Mouse (Mus musculus): ENCODE results near the gene Hoxa10.
A peak's percentile ranks its signal among the peaks of the same experiment; 100 is the strongest.

Hoxa10 gene

DNA sequence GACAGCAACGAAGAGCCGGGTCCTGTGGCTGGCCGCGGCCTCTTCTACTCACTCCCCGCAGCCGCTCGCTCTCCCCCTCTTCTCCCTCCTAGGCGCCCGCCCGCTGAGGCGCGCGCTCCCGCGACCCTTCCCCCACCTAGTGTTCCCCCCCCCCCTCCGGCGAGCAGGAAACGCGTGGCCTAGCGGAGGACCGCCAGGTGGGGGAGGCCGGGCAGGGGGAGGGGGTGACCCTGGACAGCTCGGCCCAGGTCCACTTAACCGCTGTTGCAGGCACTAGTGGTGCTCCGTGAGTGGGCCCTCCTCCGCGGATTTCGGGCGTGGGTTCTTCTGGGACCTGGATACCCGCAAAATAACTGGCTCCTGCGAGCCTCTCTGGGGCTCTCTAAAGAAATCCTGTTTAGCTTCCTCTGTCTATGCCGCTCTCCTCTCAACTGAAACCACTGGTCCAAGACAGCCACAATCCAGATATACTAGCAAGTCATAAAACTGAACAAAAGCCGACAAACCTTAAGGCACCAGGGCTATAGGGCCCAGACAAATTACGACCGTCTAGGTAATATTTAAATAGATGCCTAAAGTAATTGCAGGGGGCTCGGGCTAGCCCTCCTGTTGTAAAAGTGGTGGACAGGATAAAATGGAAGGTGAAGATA is 10.0 kb downstream of the Hoxa10 start, which contains the start of gene Hoxa9:
TSS of gene Hoxa9 (minus strand) at position 574 of the 650 bp plus-strand sequence.
- no peak for DNase-seq (ENCODE audit: low spot score in 2 of 2)

- DNase-seq (ENCODE audit: low spot score in 2 of 2) = no peak
These were observed 10.9 kb downstream of the Hoxa10 start for GRCm38 (mm10) chr6:52229558-52230416.

DNA sequence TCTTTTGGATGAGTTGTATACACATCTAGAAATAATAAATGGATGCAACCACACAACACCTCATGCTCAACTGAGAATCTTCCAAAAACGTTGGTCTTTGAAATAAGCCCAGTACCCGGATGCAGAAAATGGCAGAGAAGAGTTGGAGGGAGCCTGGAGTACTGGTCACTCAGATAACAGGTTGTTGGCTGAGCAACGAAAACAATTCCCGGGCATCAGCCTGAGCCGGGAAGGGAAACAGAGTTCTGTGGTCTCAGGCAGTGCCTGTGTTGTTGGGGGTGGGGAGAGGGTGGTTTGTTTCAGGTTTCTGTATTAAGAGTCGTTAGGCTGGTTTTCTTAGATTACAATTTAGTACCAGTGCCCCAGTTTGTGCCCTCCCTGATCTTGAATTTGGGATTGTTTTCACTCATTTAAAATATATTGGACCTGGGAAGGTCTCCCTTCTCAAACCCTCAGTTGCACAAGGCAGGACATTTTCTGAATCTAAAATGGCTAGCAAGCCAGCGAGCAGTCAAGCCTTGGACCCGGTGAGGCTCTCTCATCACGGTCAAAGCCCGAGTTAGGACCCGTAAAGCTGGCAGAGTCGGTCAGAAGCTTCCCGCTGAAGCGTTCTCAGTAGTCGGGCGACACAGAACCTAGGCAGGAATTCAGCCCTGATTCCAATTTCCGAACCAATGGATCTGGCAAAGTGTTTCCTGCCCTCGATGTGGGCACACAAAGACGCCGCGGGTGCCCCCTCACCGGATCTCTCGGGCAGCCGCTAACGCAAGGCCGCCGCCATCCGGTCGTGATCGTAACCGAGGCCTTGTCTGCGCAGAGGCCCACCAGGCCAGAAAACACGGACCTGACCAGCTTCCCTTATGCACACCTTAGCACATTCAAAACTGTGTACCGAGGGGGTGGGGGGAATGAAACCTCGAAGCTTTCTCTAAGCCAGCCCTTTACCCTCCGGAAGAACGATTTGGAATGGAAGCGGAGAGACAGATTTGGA is 11.9 kb downstream of the Hoxa10 start:
- DNase-seq (ENCODE audit: low spot score in 2 of 2) = no peak

DNA sequence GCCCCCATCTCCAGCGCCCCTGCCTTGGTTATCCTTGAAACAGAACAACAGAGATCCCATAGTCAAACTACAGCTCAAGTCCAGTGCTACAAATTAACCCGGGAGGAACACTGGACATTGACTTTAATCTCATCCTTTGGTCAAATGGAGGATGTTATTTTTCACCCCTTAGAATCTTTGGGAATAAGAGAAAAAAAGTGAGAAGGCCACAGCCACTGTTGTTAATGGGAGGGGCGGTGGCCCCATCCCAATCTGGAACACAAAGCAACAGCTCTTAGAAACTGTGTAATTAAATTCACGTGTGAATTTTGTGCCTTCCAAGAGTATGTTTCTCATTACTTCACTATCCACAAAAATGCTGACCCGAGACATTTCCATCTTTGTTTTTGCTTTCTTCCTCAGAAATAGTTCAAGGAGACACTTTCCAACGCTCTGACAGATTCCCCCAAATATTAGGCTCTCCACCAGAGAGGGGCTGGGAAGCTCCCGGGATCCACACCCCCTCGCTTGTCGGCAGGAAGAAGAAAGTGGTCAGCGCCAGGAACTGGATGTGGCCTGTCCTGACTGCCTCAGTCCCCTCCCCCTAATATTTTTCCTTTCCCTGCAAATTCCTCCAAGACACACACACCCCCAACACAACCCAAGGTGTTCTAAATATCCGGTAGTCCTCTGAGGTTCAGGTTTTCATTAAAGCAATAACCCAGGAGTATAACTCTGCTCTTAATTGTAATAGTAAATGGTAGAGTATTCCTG is 13.0 kb downstream of the Hoxa10 start:
- DNase-seq (ENCODE audit: low spot score in 2 of 2) = no peak

- DNase-seq (ENCODE audit: low spot score in 2 of 2) = no peak
These were observed 13.9 kb downstream of the Hoxa10 start for GRCm38 (mm10) chr6:52226569-52227257.

DNA sequence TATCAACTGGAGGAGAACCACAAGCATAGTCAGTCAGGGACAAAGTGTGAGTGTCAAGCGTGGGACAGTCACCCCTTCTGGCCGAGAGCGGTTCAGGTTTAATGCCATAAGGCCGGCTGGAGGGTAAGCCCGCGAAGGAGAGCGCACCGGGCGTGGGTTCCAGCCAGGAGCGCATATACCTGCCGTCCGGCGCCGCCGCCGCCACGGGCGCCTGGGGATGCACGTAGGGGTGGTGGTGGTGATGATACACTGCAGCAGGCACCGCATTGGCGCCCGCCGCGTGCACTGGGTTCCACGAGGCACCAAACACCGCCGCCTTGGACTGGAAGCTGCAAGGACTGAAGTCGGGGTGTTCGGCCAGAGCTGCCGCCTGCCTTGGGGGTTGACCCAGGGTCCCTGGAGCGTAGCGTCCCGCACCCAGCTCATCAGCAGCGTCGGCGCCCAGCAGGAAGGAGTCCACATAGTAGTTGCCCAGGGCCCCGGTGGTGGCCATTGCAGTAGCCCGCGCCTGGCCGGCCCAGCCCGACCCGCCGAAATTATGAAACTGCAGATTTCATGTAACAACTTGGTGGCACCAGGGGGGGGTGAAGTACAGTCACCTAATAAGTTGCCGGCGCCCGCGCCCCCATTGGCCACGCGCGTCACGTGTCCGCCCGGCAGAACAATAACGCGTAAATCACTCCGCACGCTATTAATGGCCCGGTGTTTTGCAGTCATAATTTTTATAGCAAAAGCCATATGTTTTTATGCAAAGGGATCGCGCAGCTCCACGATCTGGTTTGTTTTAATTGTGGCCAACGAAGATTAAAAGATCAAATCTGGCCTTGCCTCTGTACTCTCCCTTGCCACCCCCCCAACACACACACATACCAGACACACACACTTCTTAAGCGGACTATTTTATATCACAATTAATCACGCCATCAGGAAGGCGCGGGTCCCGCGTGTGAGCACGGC is 14.8 kb downstream of the Hoxa10 start:
- no peak for DNase-seq (ENCODE audit: low spot score in 2 of 2)

GRCm38 (mm10) chr6:52224895-52225611 is 15.6 kb downstream of the Hoxa10 start:
- no peak for DNase-seq (ENCODE audit: low spot score in 2 of 2)

DNA sequence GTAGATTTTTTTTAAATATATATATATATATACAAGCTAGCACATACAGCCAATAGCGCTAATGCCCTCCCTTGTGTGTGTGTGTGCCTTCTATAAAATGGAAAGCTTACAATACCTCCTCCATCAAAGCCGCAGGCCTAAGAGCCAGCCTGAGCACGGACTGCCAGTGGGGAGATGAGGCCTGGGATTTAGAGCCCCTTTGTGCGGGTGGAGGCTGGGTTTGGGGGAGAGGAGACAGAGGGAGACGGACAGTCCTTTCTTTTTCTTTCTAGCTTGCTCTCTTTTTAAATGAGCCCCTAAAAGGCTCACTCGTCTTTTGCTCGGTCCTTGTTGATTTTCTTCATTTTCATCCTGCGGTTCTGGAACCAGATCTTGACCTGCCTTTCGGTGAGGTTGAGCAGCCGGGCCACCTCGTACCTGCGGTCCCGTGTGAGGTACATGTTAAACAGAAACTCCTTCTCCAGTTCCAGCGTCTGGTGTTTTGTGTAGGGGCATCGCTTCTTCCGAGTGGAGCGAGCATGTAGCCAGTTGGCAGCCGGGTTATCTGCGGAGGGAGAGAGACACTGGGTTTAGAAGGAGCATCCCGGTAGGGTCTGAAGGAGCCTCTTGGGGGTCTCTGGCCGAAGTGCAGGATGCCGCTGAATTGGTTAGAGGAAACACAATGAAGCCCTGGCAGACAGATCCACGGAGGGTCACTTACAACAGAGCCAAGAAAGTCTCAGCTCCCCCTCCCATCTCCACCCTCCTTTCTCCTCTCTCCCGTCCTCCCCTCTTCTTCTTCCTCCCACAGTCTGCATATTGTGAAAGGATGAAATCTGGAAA is 16.5 kb downstream of the Hoxa10 start:
- no peak for DNase-seq (ENCODE audit: low spot score in 2 of 2)

- no peak for DNase-seq (ENCODE audit: low spot score in 2 of 2)
These were observed 17.9 kb downstream of the Hoxa10 start for GRCm38 (mm10) chr6:52222729-52223128.

- DNase-seq (ENCODE audit: low spot score in 2 of 2) = no peak
These were observed 18.5 kb downstream of the Hoxa10 start for GRCm38 (mm10) chr6:52221993-52222685.

DNA sequence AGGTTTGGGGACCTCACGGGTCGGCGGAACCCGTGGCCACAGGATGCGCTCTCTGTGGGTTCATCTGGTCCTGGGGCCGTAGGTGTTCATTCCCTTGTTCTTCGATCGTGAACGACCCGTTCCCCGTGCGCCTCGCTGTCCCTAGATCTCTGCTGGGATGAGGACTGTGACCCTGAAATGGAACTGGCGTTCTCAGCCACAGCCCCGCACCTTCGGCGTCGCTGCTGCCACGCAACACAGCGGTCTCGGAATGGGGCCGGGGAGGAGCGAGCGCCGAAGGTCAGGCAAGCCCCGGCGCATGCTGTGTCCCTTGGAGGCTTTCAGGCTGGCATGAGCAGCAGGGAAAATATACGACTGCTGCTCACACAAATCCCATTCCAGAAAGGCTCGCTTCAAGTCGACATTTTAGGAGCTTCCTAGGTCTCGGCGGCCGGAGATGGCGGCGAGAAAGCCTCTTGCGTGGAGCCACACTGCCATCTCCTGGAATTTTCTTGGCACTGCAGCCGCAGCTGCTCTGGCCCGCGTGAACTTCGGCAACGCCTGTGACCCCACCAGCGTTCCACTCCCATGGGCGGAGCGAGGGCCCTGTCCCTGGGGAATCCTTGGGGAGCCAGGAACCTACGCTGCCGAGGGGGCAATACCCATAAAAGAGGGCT is 19.2 kb downstream of the Hoxa10 start, which contains the start of gene Hoxa7:
TSS of gene Hoxa7 (minus strand) at position 518 of the 656 bp plus-strand sequence.
- peak; percentile 23 to 81 for DNase-seq (ENCODE audit: low spot score in 2 of 2)

DNA sequence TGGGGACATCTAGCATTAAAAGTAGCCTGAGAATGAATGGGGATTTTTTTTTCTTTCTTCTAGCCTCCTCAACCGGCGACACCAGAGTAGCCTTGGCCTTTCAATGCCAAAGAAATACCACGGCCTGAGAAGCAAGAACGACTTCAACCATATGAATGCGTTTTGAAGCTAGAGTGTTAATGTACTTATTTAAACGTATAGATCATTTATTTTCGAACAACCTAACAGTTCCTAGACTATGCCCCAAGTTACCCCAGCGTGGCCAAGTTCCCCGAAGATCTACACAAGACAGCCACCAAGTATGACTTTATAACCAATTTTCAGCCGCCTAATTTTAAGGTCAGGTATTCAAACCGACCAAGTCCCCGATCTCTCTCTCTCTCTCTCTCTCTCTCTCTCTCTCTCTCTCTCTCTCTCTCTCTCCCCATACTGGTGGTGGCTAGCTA is 19.8 kb downstream of the Hoxa10 start:
- DNase-seq (ENCODE audit: low spot score in 2 of 2) = no peak

DNA sequence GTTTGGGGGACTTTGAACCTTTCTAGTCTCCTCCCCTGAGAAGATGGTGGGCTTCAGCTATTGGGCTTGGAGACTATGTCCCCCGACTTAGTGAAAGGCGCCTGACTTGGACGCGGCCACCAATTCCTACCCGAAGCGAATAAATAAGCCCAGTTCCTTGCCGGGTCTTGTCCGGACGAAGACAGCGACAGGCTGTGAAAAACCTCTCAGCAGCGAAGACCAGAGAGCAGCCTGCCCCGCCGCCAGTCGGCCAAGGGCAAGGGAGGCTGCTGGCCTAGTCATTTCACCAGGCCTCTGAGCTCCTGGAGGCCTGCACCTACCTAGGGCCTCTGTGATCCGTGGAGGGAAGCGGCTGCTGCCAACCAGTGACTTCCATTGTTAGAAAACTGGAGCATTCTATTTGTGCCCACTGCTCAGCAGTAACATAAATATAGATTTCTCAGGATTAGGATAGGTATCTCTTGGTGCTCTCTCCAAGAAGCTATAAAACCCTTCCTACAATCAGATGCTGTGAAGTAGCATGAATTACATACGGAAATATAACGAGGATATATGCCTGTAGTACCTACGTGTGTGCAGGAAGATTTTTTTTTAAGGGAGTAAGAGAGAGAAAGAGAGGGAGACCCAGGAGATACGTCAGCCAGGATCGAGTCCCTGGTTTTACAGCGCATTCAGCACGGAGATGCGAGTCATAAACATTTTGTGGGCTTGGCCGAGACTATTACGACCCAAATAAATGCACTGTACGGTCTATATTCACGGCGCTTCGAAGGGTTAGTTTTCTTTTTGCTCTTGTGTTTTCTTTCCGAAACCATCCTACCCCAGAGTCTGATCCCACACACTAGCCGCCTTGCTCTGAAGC is 20.4 kb downstream of the Hoxa10 start:
- DNase-seq (ENCODE audit: low spot score in 2 of 2) = no peak

- DNase-seq (ENCODE audit: low spot score in 2 of 2) = no peak
These were observed 21.3 kb downstream of the Hoxa10 start for GRCm38 (mm10) chr6:52219234-52219942.
